Mouse (Mus musculus) hindbrain, embryonic 11.5 days (tissue): ENCODE data around the gene Bpifb6. TPM values are rescaled to one million over a fixed set of nuclear protein-coding genes. Genes with fewer than 3 reads are reported as not detected.

Source experiments
- ATAC-seq: fragments of 200-750 bp; cut with Nextera tagmentation; 2 replicates; pipeline ENCODE4 v1.8.0; 2017; ENCODE audit warnings: mild to moderate bottlenecking, moderate TSS enrichment, moderate library complexity; ENCODE audit not compliant: low FRiP score
- DNase-seq: peaks from one replicate; pipeline ENCODE4 v3.0.0-alpha.2; 2015; ENCODE audit warnings: low spot score
- H3K27ac ChIP-seq: fragments of 300-500 bp; sonication (generic); 2 replicates; pipeline ENCODE4 v1.5.1; 2014; ENCODE audit warnings: mild to moderate bottlenecking, low read depth, low read length
- H3K27me3 ChIP-seq: fragments of 300-500 bp; sonication (generic); 2 replicates; pipeline ENCODE4 v1.6.1; 2014; ENCODE audit warnings: mild to moderate bottlenecking, low read length, moderate library complexity, mixed read lengths; ENCODE audit not compliant: control insufficient read depth, insufficient read depth
- H3K36me3 ChIP-seq: fragments of 300-500 bp; sonication (generic); 2 replicates; pipeline ENCODE4 v1.6.1; 2014; ENCODE audit warnings: mild to moderate bottlenecking, low read length, moderate library complexity, mixed read lengths; ENCODE audit not compliant: control insufficient read depth, insufficient read depth
- H3K4me1 ChIP-seq: fragments of 300-500 bp; sonication (generic); replicated peaks from 2 replicates; pipeline ENCODE4 v1.6.1; 2014; ENCODE audit warnings: low read length, mixed read lengths; ENCODE audit not compliant: control insufficient read depth, insufficient read depth
- H3K4me2 ChIP-seq: fragments of 300-500 bp; sonication (generic); replicated peaks from 2 replicates; pipeline ENCODE4 v1.6.1; 2014; ENCODE audit warnings: mild to moderate bottlenecking, low read depth, low read length
- H3K4me3 ChIP-seq: fragments of 300-500 bp; sonication (generic); 2 replicates; pipeline ENCODE4 v1.5.1; 2014; ENCODE audit warnings: low read depth, low read length
- H3K9ac ChIP-seq: fragments of 300-500 bp; sonication (generic); 2 replicates; pipeline ENCODE4 v1.6.1; 2014; ENCODE audit warnings: low read depth, low read length
- H3K9me3 ChIP-seq: fragments of 300-500 bp; sonication (generic); 2 replicates; pipeline ENCODE4 v1.6.1; 2016; ENCODE audit warnings: low read length; ENCODE audit not compliant: control insufficient read depth
- WGBS: fragments of 180-500 bp; shearing (Covaris S2); extraction: QIAGEN DNeasy Blood & Tissue Kit; methylation state at CpG from one replicate; pipeline ENCODE4 v1.1.7; 2014; 5-methylcytosine and 5-hydroxymethylcytosine counted together
- polyA plus RNA-seq: library from polyadenylated mRNA; unstranded; fragments of >200 nt; fragmentation: Nextera tagmentation; extraction: Ambion mirVana; gene quantifications from 2 replicates; pipeline ENCODE4 v1.2.1, GENCODE M21; 2014

Bpifb6 gene
- polyA plus RNA-seq, 1 experiment from 2014 or later = not detected

DNA sequence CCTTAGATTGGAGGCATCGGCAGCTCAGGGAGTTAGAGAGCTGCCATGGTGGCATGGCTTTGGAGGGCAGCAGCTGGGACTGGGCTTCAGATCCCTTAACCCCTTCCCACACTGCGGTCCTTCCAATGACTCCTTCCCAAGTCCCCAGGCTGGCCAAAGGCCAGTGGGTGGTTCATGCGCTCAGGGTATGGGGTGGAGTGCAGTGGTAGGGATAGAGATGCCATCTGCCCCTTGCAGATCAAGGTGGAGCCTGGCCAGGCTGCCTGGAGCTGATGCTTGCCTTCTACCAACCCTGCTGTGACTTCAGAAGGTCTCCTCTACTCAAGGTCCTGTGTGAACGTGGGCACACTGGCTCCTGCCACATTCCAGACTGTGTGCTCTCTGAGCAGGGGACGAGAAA lies 1.1 kb upstream of the Bpifb6 start:
- H3K4me3 ChIP-seq = no peak overlapping the region
- 85% methylated on average over 5 of the region's 5 CpGs for WGBS
- H3K4me1 ChIP-seq = no peaks in the 10 kb centered on the region
- H3K9me3 ChIP-seq = no peaks in the 10 kb centered on the region
- DNase-seq (no peak), ATAC-seq (no peak)
- H3K36me3 ChIP-seq = no peaks in the 10 kb centered on the region
- no peak overlapping the region for H3K9ac ChIP-seq
- no peaks in the 10 kb centered on the region for H3K27me3 ChIP-seq
- H3K27ac ChIP-seq = no peak overlapping the region
- no peak overlapping the region for H3K4me2 ChIP-seq

DNA sequence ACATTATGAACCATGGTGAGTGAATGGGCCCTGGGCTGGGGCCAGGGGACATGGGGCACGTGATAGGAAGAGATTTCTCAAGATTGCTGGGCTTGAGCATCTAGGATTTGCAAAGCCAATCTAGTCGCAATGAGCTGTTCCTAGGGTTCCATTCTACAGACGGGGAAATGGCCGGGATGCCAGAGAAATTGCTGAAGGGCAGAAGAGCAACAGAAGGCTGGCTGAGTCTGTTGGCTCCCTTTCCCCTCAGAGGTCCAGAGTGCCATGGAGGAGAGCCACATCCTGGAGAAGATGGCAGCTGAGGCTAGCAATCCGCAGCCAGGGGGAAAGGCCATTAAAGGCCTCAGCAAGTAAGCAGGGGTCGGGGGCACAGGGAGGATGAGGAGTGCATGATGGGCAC lies 2.5 kb downstream of the Bpifb6 start:
- H3K36me3 ChIP-seq = no peaks in the 10 kb centered on the region
- no peak overlapping the region for H3K4me2 ChIP-seq
- H3K9ac ChIP-seq = no peak overlapping the region
- ATAC-seq (no peak), DNase-seq (no peak)
- no peak overlapping the region for H3K4me3 ChIP-seq
- no peaks in the 10 kb centered on the region for H3K27me3 ChIP-seq
- 83% methylated on average over 6 of the region's 6 CpGs for WGBS
- no peak overlapping the region for H3K27ac ChIP-seq
- no peaks in the 10 kb centered on the region for H3K4me1 ChIP-seq
- H3K9me3 ChIP-seq = no peaks in the 10 kb centered on the region

DNA sequence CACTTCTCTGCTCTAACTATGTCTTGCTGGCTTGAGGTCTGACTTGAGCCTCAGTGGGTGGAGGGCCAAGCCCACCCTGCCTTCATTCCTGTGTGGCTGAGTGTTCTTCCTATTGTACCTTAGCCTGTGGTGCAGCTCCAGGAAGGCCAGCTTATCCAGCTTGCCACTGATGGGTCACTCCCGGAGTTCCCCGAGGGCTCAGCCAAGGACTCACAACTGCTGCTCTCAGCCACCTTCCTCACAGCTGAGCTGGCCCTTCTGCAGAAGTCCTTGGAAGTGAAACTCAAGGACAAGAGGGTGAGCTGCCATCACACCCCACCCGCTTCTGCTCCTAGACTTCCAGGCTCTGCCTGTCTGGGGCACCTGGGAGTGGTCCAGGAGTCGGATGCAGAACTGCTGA lies 6.4 kb downstream of the Bpifb6 start:
- Histone ChIP-seq H3K9ac (no peak overlapping the region), H3K4me1 (no peaks in the 10 kb centered on the region), H3K4me3 (no peak overlapping the region), H3K27me3 (no peaks in the 10 kb centered on the region), H3K27ac (no peak overlapping the region), H3K9me3 (no peaks in the 10 kb centered on the region), H3K4me2 (no peak overlapping the region), H3K36me3 (no peaks in the 10 kb centered on the region)
- ATAC-seq (no peak), DNase-seq (no peak)
- WGBS = 78% methylated on average over 4 of the region's 4 CpGs

DNA sequence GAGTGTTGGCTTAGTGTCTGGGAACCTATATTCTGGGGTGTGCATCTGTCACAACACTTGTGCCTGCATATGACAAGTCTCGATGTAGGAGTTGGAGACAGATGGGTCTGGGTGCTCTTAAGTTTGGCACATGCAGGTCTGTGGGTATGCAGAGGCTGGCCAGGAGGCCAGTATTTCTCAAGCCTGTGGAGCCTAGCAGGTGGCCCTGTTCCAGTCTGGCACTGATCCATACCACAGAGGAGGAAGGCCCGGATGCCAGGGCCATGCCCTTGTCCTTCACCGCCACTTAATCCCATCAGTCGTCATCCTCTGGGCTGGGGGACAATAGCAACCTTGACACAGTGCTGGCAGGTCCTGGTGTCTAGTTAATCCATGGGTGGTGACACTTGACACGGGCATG lies 14.0 kb downstream of the Bpifb6 start:
- WGBS = 72% methylated on average over 5 of the region's 5 CpGs

DNA sequence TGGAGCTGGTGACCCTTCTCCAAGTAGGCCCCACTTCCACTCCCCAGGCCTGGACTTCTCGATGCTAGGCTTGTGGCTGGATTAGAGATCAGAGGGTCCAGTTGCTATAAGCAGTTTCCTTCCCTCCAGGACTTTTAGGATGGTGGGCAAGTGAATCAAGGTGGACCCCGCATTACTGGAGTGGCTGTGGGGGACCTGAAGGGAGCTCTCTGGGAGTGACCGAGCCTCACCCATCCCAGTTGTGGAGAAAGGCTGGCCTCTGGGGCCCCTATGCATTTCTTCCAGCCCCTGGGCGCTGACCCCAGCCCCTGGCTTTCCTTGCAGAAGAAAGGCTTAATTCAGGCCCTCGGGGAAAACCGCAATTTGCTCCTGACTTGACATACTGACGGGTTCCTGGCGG lies 17.7 kb downstream of the Bpifb6 start, which contains the start of gene Bpifb3:
Gene Bpifb3, plus strand, starts transcription at position 301 of the 400 bp plus-strand sequence.
- no peak within 1 kb of the TSS for H3K27ac ChIP-seq
- H3K4me1 ChIP-seq = no peaks in the 10 kb centered on the region
- H3K27me3 ChIP-seq = no peaks in the 10 kb centered on the region
- no peak within 1 kb of the TSS for H3K4me3 ChIP-seq
- H3K36me3 ChIP-seq = no peaks in the 10 kb centered on the region
- 66% methylated on average over 8 of the region's 8 CpGs for WGBS
- H3K4me2 ChIP-seq = no peak within 1 kb of the TSS
- ATAC-seq (no peak), DNase-seq (no peak)
- H3K9me3 ChIP-seq = no peaks in the 10 kb centered on the region
- no peak within 1 kb of the TSS for H3K9ac ChIP-seq

More for the DNA sequence above, 14.0 kb downstream of the Bpifb6 start:
- no peak overlapping the region for H3K27ac ChIP-seq
- H3K9ac ChIP-seq = no peak overlapping the region
- H3K4me1 ChIP-seq = no peaks in the 10 kb centered on the region
- no peak for ATAC-seq
- H3K36me3 ChIP-seq = no peaks in the 10 kb centered on the region
- no peak overlapping the region for H3K4me2 ChIP-seq
- no peaks in the 10 kb centered on the region for H3K27me3 ChIP-seq
- DNase-seq = no peak
- no peaks in the 10 kb centered on the region for H3K9me3 ChIP-seq
- no peak overlapping the region for H3K4me3 ChIP-seq

DNA sequence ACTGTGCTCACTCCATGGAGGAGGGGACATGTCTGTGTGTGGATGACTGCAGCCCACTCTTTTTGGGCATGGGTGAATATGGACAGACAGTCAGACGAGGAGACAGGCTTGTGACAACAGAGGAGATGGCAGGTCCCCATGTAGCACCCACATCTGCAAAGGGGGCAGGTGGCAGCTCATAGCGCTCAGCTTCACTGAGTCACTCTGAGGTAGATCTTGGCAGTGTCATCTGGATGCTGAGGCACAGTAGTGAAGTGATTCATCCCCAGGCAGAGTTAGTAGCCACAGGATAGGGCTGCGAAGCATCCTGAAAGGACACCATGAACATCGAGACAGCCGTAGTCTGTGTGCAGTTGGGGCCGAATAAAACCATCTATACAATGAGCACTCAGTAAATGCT lies 21.1 kb downstream of the Bpifb6 start:
- Histone ChIP-seq H3K36me3 (no peaks in the 10 kb centered on the region), H3K4me2 (no peak overlapping the region), H3K9ac (no peak overlapping the region), H3K27me3 (no peaks in the 10 kb centered on the region), H3K9me3 (no peaks in the 10 kb centered on the region), H3K27ac (no peak overlapping the region), H3K4me3 (no peak overlapping the region), H3K4me1 (no peaks in the 10 kb centered on the region)
- 82% methylated on average over 6 of the region's 6 CpGs for WGBS
- ATAC-seq (no peak), DNase-seq (no peak)

DNA sequence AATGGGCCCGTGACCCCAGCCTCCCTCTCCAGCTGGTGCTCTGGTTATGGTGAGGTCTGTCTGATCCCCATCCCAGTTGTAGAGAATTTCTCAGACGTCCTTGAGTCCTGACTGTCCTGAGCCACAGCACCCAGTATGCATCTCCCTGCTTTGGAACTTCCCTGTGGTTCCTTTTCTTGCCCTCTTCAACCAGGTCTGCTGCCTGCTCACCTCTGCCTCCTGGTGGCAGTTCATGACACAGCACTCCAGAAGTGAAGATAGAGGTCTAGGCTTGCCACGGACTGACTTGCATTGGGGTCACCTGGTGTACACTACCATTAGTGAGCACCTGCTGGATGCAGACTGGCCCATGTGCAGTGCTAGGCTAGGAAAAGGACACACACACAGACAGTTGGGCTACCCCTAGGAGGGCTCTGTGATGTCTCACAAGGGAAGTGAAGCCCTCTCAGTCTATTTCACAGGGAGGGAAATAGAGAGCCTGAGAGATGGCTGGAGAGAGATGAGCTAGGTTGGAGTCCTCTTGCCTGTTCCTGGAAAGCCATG lies 29.8 kb downstream of the Bpifb6 start:
- H3K9me3 ChIP-seq = no peaks in the 10 kb centered on the region
- no peaks in the 10 kb centered on the region for H3K36me3 ChIP-seq
- DNase-seq (peak; percentile 74), ATAC-seq (no peak)
- no peaks in the 10 kb centered on the region for H3K27me3 ChIP-seq
- H3K4me1 ChIP-seq = no peaks in the 10 kb centered on the region
- H3K27ac ChIP-seq = no peak overlapping the region
- no peak overlapping the region for H3K4me2 ChIP-seq
- 48% methylated on average over 3 of the region's 3 CpGs for whole genome bisulfite sequencing
- no peak overlapping the region for H3K9ac ChIP-seq
- no peak overlapping the region for H3K4me3 ChIP-seq

DNA sequence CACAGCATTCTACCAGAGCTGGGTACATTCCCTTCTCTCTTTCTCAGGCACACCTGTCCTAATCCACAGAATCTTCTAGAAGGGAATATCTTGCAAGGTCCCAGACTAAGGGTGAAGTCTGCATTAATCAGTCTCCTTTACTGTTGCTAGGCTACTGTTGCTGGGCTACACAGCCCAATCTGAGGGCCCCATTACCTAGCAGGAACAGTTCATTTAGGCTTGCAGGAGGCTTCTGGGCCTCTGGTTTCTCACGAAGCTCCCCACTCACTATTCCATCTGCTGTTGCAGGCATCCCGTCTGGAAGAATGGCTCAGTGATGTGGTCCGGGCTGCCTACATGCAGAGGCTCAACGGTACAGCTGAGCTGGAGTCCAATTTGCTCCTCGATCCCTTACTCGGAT lies 30.9 kb downstream of the Bpifb6 start:
- DNase-seq = peak; percentile 24
- Histone ChIP-seq H3K4me1 (no peaks in the 10 kb centered on the region), H3K4me3 (no peak overlapping the region), H3K27ac (no peak overlapping the region), H3K36me3 (no peaks in the 10 kb centered on the region), H3K4me2 (no peak overlapping the region), H3K27me3 (no peaks in the 10 kb centered on the region), H3K9ac (no peak overlapping the region), H3K9me3 (no peaks in the 10 kb centered on the region)
- ATAC-seq = no peak
- 66% methylated on average over 6 of the region's 6 CpGs for WGBS

DNA sequence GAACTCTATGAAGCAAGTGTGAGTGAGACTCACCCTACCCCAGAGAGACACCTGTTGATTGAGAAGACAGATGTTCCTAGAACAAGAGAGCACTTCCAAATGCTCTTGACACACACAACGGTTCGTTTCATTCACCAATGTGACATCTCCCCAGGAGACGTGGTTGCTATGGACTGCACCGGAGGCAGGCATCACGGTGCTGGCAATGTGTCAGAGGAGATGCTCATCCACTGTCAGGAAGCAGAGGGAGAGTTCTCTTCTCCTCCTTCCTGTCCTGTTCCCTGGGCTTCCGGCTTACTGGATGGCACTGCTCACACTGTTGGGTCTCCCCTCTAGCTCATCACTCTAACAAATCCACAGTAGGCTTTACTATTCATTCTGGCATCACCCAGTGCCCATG lies 33.1 kb downstream of the Bpifb6 start:
- Histone ChIP-seq H3K27me3 (no peaks in the 10 kb centered on the region), H3K4me1 (no peaks in the 10 kb centered on the region), H3K9me3 (no peaks in the 10 kb centered on the region), H3K27ac (no peak overlapping the region), H3K36me3 (no peaks in the 10 kb centered on the region), H3K4me3 (no peak overlapping the region), H3K4me2 (no peak overlapping the region), H3K9ac (no peak overlapping the region)
- ATAC-seq (no peak), DNase-seq (no peak)
- 63% methylated on average over 6 of the region's 6 CpGs for WGBS
